Mouse (Mus musculus) embryonic facial prominence, embryonic 11.5 days (tissue): ENCODE data around the gene Zfp180. TPM values are rescaled to one million over a fixed set of nuclear protein-coding genes. Genes with fewer than 3 reads are reported as not detected.

ENCODE experiments used
- ATAC-seq: fragments of 200-750 bp; cut with Nextera tagmentation; replicated peaks from 2 replicates; pipeline ENCODE4 v1.8.0; 2017; ENCODE audit warnings: low read depth; ENCODE audit not compliant: insufficient number of reproducible peaks, low FRiP score, low TSS enrichment
- DNase-seq: peaks from one replicate; pipeline ENCODE4 v3.0.0-alpha.2; 2015; ENCODE audit warnings: low spot score
- H3K27ac ChIP-seq: fragments of 300-500 bp; sonication (generic); replicated peaks from 2 replicates; pipeline ENCODE4 v1.5.1; 2014; ENCODE audit warnings: mild to moderate bottlenecking, low read depth, low read length, control low read depth
- H3K27me3 ChIP-seq: fragments of 300-500 bp; sonication (generic); 2 replicates; pipeline ENCODE4 v1.6.1; 2014; ENCODE audit warnings: mild to moderate bottlenecking, low read length, moderate library complexity, mixed read lengths; ENCODE audit not compliant: control insufficient read depth, insufficient read depth
- H3K36me3 ChIP-seq: fragments of 300-500 bp; sonication (generic); replicated peaks from 2 replicates; pipeline ENCODE4 v1.6.1; 2014; ENCODE audit warnings: low read depth, mild to moderate bottlenecking, low read length, moderate library complexity, mixed read lengths; ENCODE audit not compliant: control insufficient read depth, insufficient read depth
- H3K4me1 ChIP-seq: fragments of 300-500 bp; sonication (generic); 2 replicates; pipeline ENCODE4 v1.6.1; 2014; ENCODE audit warnings: low read length, mixed read lengths; ENCODE audit not compliant: control insufficient read depth, insufficient read depth
- H3K4me2 ChIP-seq: fragments of 300-500 bp; sonication (generic); 2 replicates; pipeline ENCODE4 v1.6.1; 2014; ENCODE audit warnings: low read depth, mild to moderate bottlenecking, control low read depth, low read length, moderate library complexity
- H3K4me3 ChIP-seq: fragments of 300-500 bp; sonication (generic); 2 replicates; pipeline ENCODE4 v1.5.1; 2014; ENCODE audit warnings: low read depth, low read length, control low read depth
- H3K9ac ChIP-seq: fragments of 300-500 bp; sonication (generic); replicated peaks from 2 replicates; pipeline ENCODE4 v1.6.1; 2014; ENCODE audit warnings: mild to moderate bottlenecking, control low read depth, low read length
- H3K9me3 ChIP-seq: fragments of 300-500 bp; sonication (generic); replicated peaks from 2 replicates; pipeline ENCODE4 v1.6.1; 2016; ENCODE audit warnings: mild to moderate bottlenecking, low read length, inconsistent platforms, mixed read lengths; ENCODE audit not compliant: control insufficient read depth
- WGBS: fragments of 180-500 bp; shearing (Covaris S2); extraction: QIAGEN DNeasy Blood & Tissue Kit; methylation state at CpG from one replicate; pipeline ENCODE4 v1.1.7; 2014; 5-methylcytosine and 5-hydroxymethylcytosine counted together
- polyA plus RNA-seq: library from polyadenylated mRNA; unstranded; fragments of >200 nt; fragmentation: Nextera tagmentation; extraction: Ambion mirVana; gene quantifications from 2 replicates; pipeline ENCODE4 v1.2.1, GENCODE M21; 2014

The Zfp180 gene
- polyA plus RNA-seq, 1 experiment from 2014 or later, result 32.5 TPM

GRCm38 (mm10) chr7:24105144-24105703, 23.5 kb downstream of the Zfp180 start:
- H3K9me3 ChIP-seq, result peaks cover 40% of the 10 kb centered on the region
- no peak overlapping the region for H3K4me3 ChIP-seq
- ATAC-seq, result no peak
- peaks cover 64% of the 10 kb centered on the region for H3K36me3 ChIP-seq
- H3K27ac ChIP-seq, result no peak overlapping the region
- H3K9ac ChIP-seq, result no peak overlapping the region
- H3K27me3 ChIP-seq, result no peaks in the 10 kb centered on the region
- H3K4me1 ChIP-seq, result no peaks in the 10 kb centered on the region
- 95% methylated on average over 18 of the region's 18 CpGs for whole genome bisulfite sequencing
- no peak overlapping the region for H3K4me2 ChIP-seq
- no peak for DNase-seq

- Histone ChIP-seq H3K9me3 (peaks cover 15% of the 10 kb centered on the region), H3K27ac (no peak overlapping the region), H3K9ac (no peak overlapping the region), H3K27me3 (no peaks in the 10 kb centered on the region), H3K4me3 (no peak overlapping the region), H3K4me1 (no peaks in the 10 kb centered on the region), H3K36me3 (peaks cover 19% of the 10 kb centered on the region), H3K4me2 (no peak overlapping the region)
- DNase-seq, result no peak
- WGBS, result 95% methylated on average over 7 of the region's 7 CpGs
- no peak for ATAC-seq
Observed at GRCm38 (mm10) chr7:24110839-24111238, 29.1 kb downstream of the Zfp180 start.

GRCm38 (mm10) chr7:24111772-24112155, 30.0 kb downstream of the Zfp180 start:
- no peak for DNase-seq
- ATAC-seq, result peak; percentile 82
- no peaks in the 10 kb centered on the region for H3K27me3 ChIP-seq
- H3K36me3 ChIP-seq, result peaks cover 10% of the 10 kb centered on the region
- H3K4me2 ChIP-seq, result peak overlapping the region; percentile 75
- peaks cover 5% of the 10 kb centered on the region for H3K9me3 ChIP-seq
- WGBS, result 3% methylated on average over 9 of the region's 9 CpGs
- H3K4me3 ChIP-seq, result peak overlapping the region; percentile 63
- no peaks in the 10 kb centered on the region for H3K4me1 ChIP-seq
- no peak overlapping the region for H3K27ac ChIP-seq
- peak overlapping the region; percentile 75 for H3K9ac ChIP-seq

- ATAC-seq, result peak; percentile 95
- Histone ChIP-seq H3K4me1 (no peaks in the 10 kb centered on the region), H3K9ac (peak within 1 kb of the TSS; percentile 75), H3K36me3 (peaks cover 4% of the 10 kb centered on the region), H3K27me3 (no peaks in the 10 kb centered on the region), H3K4me3 (peak within 1 kb of the TSS; percentile 63), H3K9me3 (no peaks in the 10 kb centered on the region; the same call in 1 of the 2 replicates), H3K4me2 (peak within 1 kb of the TSS; percentile 75), H3K27ac (peak within 1 kb of the TSS; percentile 32; the same call in 1 of the 2 replicates)
- DNase-seq, result peak; percentile 94
- 1% methylated on average over 23 of the region's 23 CpGs for WGBS
Observed at GRCm38 (mm10) chr7:24112156-24112856, 30.6 kb downstream of the Zfp180 start, which contains the start of gene Zfp112. Gene Zfp112, plus strand, starts transcription at chr7:24112314.

GRCm38 (mm10) chr7:24113001-24113400, 31.3 kb downstream of the Zfp180 start:
- Histone ChIP-seq H3K4me1 (no peaks in the 10 kb centered on the region), H3K4me2 (peak overlapping the region; percentile 75), H3K9ac (peak overlapping the region; percentile 75), H3K4me3 (peak overlapping the region; percentile 63), H3K36me3 (no peaks in the 10 kb centered on the region; the same call in 1 of the 2 replicates), H3K27ac (peak overlapping the region; percentile 32; the same call in 1 of the 2 replicates), H3K27me3 (no peaks in the 10 kb centered on the region), H3K9me3 (no peaks in the 10 kb centered on the region; the same call in 1 of the 2 replicates)
- WGBS, result 11% methylated on average over 12 of the region's 12 CpGs
- no peak for ATAC-seq
- DNase-seq, result peak; percentile 46

- H3K27me3 ChIP-seq, result no peaks in the 10 kb centered on the region
- 77% methylated on average over 4 of the region's 4 CpGs for WGBS
- H3K4me2 ChIP-seq, result no peak overlapping the region
- H3K9ac ChIP-seq, result no peak overlapping the region
- H3K4me3 ChIP-seq, result no peak overlapping the region
- no peak for DNase-seq
- no peak for ATAC-seq
- H3K27ac ChIP-seq, result no peak overlapping the region
- H3K9me3 ChIP-seq, result no peaks in the 10 kb centered on the region
- H3K4me1 ChIP-seq, result no peaks in the 10 kb centered on the region
- H3K36me3 ChIP-seq, result no peaks in the 10 kb centered on the region
Observed at GRCm38 (mm10) chr7:24116655-24117054, 34.9 kb downstream of the Zfp180 start.

GRCm38 (mm10) chr7:24133425-24133995, 51.8 kb downstream of the Zfp180 start:
- DNase-seq (no peak), ATAC-seq (peak; percentile 15; the same call in 1 of the 2 replicates)
- H3K27me3 ChIP-seq, result no peaks in the 10 kb centered on the region
- H3K27ac ChIP-seq, result no peak overlapping the region
- H3K4me2 ChIP-seq, result peak overlapping the region; percentile 42
- no peaks in the 10 kb centered on the region for H3K9me3 ChIP-seq
- WGBS, result 16% methylated on average over 6 of the region's 6 CpGs
- no peaks in the 10 kb centered on the region for H3K4me1 ChIP-seq
- H3K36me3 ChIP-seq, result no peaks in the 10 kb centered on the region
- H3K9ac ChIP-seq, result peak overlapping the region; percentile 43
- H3K4me3 ChIP-seq, result peak overlapping the region; percentile 51
